Mouse (Mus musculus): ENCODE measurements around the gene Gm21761. TPM values are rescaled to one million over a fixed set of nuclear protein-coding genes. Genes with fewer than 3 reads are reported as not detected.

The Gm21761 gene
- polyA plus RNA-seq (2015; fragmentation: Illumina TruSeq; extraction: RNeasy Lipid Tissue Mini Kit (QIAGEN cat#74804); ENCODE audit: insufficient read depth, low replicate concordance): 0.46 TPM

GRCm38 (mm10) chr13:119929172-119929571 lies at the start of gene Gm21761:
Gene Gm21761 (minus strand): TSS chr13:119929272.

GRCm38 (mm10) chr13:119950706-119951105 lies 21.6 kb upstream of the Gm21761 start, which contains the start of gene B020031M17Rik:
Gene B020031M17Rik (minus strand): TSS chr13:119950806.

GRCm38 (mm10) chr13:119894685-119895084 lies 34.4 kb downstream of the Gm21761 start, which contains the start of gene Tcstv1:
Gene Tcstv1 (minus strand): TSS chr13:119894785.

Other genes starting within 250 kb of the Gm21761 start
- 53.7 TPM for gene Hmgcs1, start 238.9 kb downstream of the Gm21761 start, polyA plus RNA-seq (2015; fragmentation: Illumina TruSeq; extraction: RNeasy Lipid Tissue Mini Kit (QIAGEN cat#74804); ENCODE audit: insufficient read depth, low replicate concordance)
- gene Nim1k, start 173.4 kb downstream of the Gm21761 start, polyA plus RNA-seq (2015; fragmentation: Illumina TruSeq; extraction: RNeasy Lipid Tissue Mini Kit (QIAGEN cat#74804); ENCODE audit: insufficient read depth, low replicate concordance): 0.50 TPM
- gene Zfp131, start 138.4 kb downstream of the Gm21761 start, polyA plus RNA-seq (2015; fragmentation: Illumina TruSeq; extraction: RNeasy Lipid Tissue Mini Kit (QIAGEN cat#74804); ENCODE audit: insufficient read depth, low replicate concordance): 70.1 TPM
- gene AF067063, start 99.1 kb downstream of the Gm21761 start, polyA plus RNA-seq (2015; fragmentation: Illumina TruSeq; extraction: RNeasy Lipid Tissue Mini Kit (QIAGEN cat#74804); ENCODE audit: insufficient read depth, low replicate concordance): not detected
- gene D13Ertd608e, start 93.3 kb downstream of the Gm21761 start, polyA plus RNA-seq (2015; fragmentation: Illumina TruSeq; extraction: RNeasy Lipid Tissue Mini Kit (QIAGEN cat#74804); ENCODE audit: insufficient read depth, low replicate concordance): 3.9 TPM
- not detected for gene Tcstv1, start 34.5 kb downstream of the Gm21761 start, polyA plus RNA-seq (2015; fragmentation: Illumina TruSeq; extraction: RNeasy Lipid Tissue Mini Kit (QIAGEN cat#74804); ENCODE audit: insufficient read depth, low replicate concordance)
- gene B020031M17Rik, start 21.5 kb upstream of the Gm21761 start, polyA plus RNA-seq (2015; fragmentation: Illumina TruSeq; extraction: RNeasy Lipid Tissue Mini Kit (QIAGEN cat#74804); ENCODE audit: insufficient read depth, low replicate concordance): 1.2 TPM
- not detected for gene Gm36079, start 97.7 kb upstream of the Gm21761 start, polyA plus RNA-seq (2015; fragmentation: Illumina TruSeq; extraction: RNeasy Lipid Tissue Mini Kit (QIAGEN cat#74804); ENCODE audit: insufficient read depth, low replicate concordance)
- gene Gm21188, start 122.9 kb upstream of the Gm21761 start, polyA plus RNA-seq (2015; fragmentation: Illumina TruSeq; extraction: RNeasy Lipid Tissue Mini Kit (QIAGEN cat#74804); ENCODE audit: insufficient read depth, low replicate concordance): 16.9 TPM
- not detected for gene Gm20767, start 211.0 kb upstream of the Gm21761 start, polyA plus RNA-seq (2015; fragmentation: Illumina TruSeq; extraction: RNeasy Lipid Tissue Mini Kit (QIAGEN cat#74804); ENCODE audit: insufficient read depth, low replicate concordance)
- not detected for gene Gm21818, start 243.2 kb upstream of the Gm21761 start, polyA plus RNA-seq (2015; fragmentation: Illumina TruSeq; extraction: RNeasy Lipid Tissue Mini Kit (QIAGEN cat#74804); ENCODE audit: insufficient read depth, low replicate concordance)

Data from spleen, adult 10 weeks (tissue).